Mouse (Mus musculus): ENCODE results near the gene Myh7. TPM values are rescaled to one million over a fixed set of nuclear protein-coding genes. Genes with fewer than 3 reads are reported as not detected.
"Not testable (repeated sequence)": the region's sequence is repeated elsewhere in the genome, so short reads cannot be mapped to it uniquely, and the experiment has no call there.

Myh7 gene
- polyA plus RNA-seq, 1 experiment from 2014 or later = 13.1 TPM

DNA sequence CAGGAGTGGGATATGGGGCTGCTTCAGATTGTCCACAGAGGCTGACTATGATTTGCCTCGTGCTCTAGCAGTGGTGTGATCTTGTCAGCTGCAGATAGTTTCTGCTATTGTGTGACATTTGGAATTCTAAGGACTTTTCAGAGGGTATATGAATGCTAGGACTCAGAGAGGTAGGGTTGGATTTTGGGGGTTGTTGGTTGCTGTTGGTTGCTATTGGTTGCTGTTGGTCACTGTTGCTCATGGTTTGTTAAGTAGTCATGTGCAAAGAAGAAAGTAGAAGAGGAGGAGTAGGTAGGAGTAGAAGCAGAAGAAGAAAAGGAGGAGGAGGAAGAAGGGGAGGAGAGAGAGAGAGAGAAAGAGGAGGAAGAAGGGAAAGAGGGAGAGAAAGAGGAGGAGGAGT lies 17.8 kb downstream of the Myh7 start, which contains the start of gene Gm17428:
Gm17428 (plus strand) TSS at position 301 of the 400 bp plus-strand sequence.
- no peaks in the 10 kb centered on the region for H3K4me1 ChIP-seq (ENCODE audit: control insufficient read depth, insufficient read depth, low read length)
- no peaks in the 10 kb centered on the region for H3K27me3 ChIP-seq (ENCODE audit: control insufficient read depth, insufficient read depth, low read length)
- DNase-seq (ENCODE audit: low spot score) (no peak), ATAC-seq (replicated peaks; ENCODE audit: insufficient number of reproducible peaks, low FRiP score, low TSS enrichment, low read depth) (no peak)
- H3K9me3 ChIP-seq (replicated peaks; ENCODE audit: control insufficient read depth, low read length) = no peaks in the 10 kb centered on the region
- no peaks in the 10 kb centered on the region for H3K36me3 ChIP-seq (replicated peaks; ENCODE audit: control insufficient read depth, insufficient read depth, low read depth, low read length)
- WGBS = 68% methylated on average over 1 of the region's 1 CpGs
- H3K4me3 ChIP-seq (ENCODE audit: low read depth, low read length) = no peak within 1 kb of the TSS
- H3K27ac ChIP-seq (replicated peaks; ENCODE audit: low read depth, low read length) = no peak within 1 kb of the TSS
- H3K4me2 ChIP-seq (ENCODE audit: low read depth, low read length) = no peak within 1 kb of the TSS
- no peak within 1 kb of the TSS for H3K9ac ChIP-seq (replicated peaks; ENCODE audit: low read length)

- no peaks in the 10 kb centered on the region for H3K4me1 ChIP-seq (ENCODE audit: control insufficient read depth, insufficient read depth, low read length)
- WGBS = 78% methylated on average over 6 of the region's 6 CpGs
- H3K27me3 ChIP-seq (ENCODE audit: control insufficient read depth, insufficient read depth, low read length) = no peaks in the 10 kb centered on the region
- ATAC-seq (replicated peaks; ENCODE audit: insufficient number of reproducible peaks, low FRiP score, low TSS enrichment, low read depth) (no peak), DNase-seq (ENCODE audit: low spot score) (no peak)
- H3K4me3 ChIP-seq (ENCODE audit: low read depth, low read length) = no peak overlapping the region
- H3K4me2 ChIP-seq (ENCODE audit: low read depth, low read length) = no peak overlapping the region
- H3K36me3 ChIP-seq (replicated peaks; ENCODE audit: control insufficient read depth, insufficient read depth, low read depth, low read length) = no peaks in the 10 kb centered on the region
- H3K9ac ChIP-seq (replicated peaks; ENCODE audit: low read length) = no peak overlapping the region
- H3K9me3 ChIP-seq (replicated peaks; ENCODE audit: control insufficient read depth, low read length) = no peaks in the 10 kb centered on the region
- H3K27ac ChIP-seq (replicated peaks; ENCODE audit: low read depth, low read length) = no peak overlapping the region
Measured at GRCm38 (mm10) chr14:54974068-54974791, 20.2 kb downstream of the Myh7 start.

GRCm38 (mm10) chr14:54972786-54973185 lies 21.6 kb downstream of the Myh7 start:
- ATAC-seq (replicated peaks; ENCODE audit: insufficient number of reproducible peaks, low FRiP score, low TSS enrichment, low read depth) = not testable (repeated sequence)
- 92% methylated on average over 8 of the region's 11 CpGs for WGBS

DNA sequence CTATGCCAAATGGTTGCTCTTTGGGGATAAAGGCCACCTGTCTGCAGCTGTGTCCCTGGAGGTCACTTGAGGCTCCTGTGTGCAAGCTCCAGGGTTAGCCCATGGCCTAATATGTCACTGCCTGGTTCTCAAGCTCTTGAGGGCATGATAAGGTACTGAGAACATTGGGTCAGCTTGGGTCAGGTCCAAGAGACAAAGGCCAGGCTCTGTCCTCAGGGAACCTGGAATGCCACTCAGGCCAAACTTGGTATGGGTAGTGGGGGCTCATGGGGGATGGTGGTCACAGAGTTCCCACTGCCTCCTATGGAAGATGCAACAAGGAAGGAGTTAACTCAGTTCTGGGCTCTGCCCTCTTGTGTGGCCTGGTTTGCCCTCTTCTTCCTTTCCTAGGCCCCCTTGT lies 26.1 kb downstream of the Myh7 start:
- H3K4me3 ChIP-seq (ENCODE audit: low read depth, low read length) = no peak overlapping the region

More at GRCm38 (mm10) chr14:54972786-54973185, 21.6 kb downstream of the Myh7 start:
- not testable (repeated sequence) for H3K27me3 ChIP-seq (ENCODE audit: control insufficient read depth, insufficient read depth, low read length); H3K4me1 ChIP-seq (ENCODE audit: control insufficient read depth, insufficient read depth, low read length); DNase-seq (ENCODE audit: low spot score); H3K9me3 ChIP-seq (replicated peaks; ENCODE audit: control insufficient read depth, low read length); H3K36me3 ChIP-seq (replicated peaks; ENCODE audit: control insufficient read depth, insufficient read depth, low read depth, low read length); H3K27ac ChIP-seq (replicated peaks; ENCODE audit: low read depth, low read length); H3K9ac ChIP-seq (replicated peaks; ENCODE audit: low read length); H3K4me3 ChIP-seq (ENCODE audit: low read depth, low read length); H3K4me2 ChIP-seq (ENCODE audit: low read depth, low read length)

GRCm38 (mm10) chr14:54967874-54968273 lies 26.6 kb downstream of the Myh7 start:
- no peak overlapping the region for H3K4me2 ChIP-seq (ENCODE audit: low read depth, low read length)
- H3K9me3 ChIP-seq (replicated peaks; ENCODE audit: control insufficient read depth, low read length) = no peaks in the 10 kb centered on the region
- ATAC-seq (replicated peaks; ENCODE audit: insufficient number of reproducible peaks, low FRiP score, low TSS enrichment, low read depth) (no peak), DNase-seq (ENCODE audit: low spot score) (no peak)
- no peaks in the 10 kb centered on the region for H3K36me3 ChIP-seq (replicated peaks; ENCODE audit: control insufficient read depth, insufficient read depth, low read depth, low read length)
- H3K4me1 ChIP-seq (ENCODE audit: control insufficient read depth, insufficient read depth, low read length) = no peaks in the 10 kb centered on the region
- 86% methylated on average over 3 of the region's 3 CpGs for WGBS
- no peak overlapping the region for H3K4me3 ChIP-seq (ENCODE audit: low read depth, low read length)
- no peak overlapping the region for H3K27ac ChIP-seq (replicated peaks; ENCODE audit: low read depth, low read length)
- no peaks in the 10 kb centered on the region for H3K27me3 ChIP-seq (ENCODE audit: control insufficient read depth, insufficient read depth, low read length)
- no peak overlapping the region for H3K9ac ChIP-seq (replicated peaks; ENCODE audit: low read length)

More for the DNA sequence above, 26.1 kb downstream of the Myh7 start:
- Histone ChIP-seq H3K4me2 (ENCODE audit: low read depth, low read length) (no peak overlapping the region), H3K9me3 (replicated peaks; ENCODE audit: control insufficient read depth, low read length) (no peaks in the 10 kb centered on the region), H3K9ac (replicated peaks; ENCODE audit: low read length) (no peak overlapping the region), H3K27me3 (ENCODE audit: control insufficient read depth, insufficient read depth, low read length) (no peaks in the 10 kb centered on the region), H3K27ac (replicated peaks; ENCODE audit: low read depth, low read length) (no peak overlapping the region), H3K4me1 (ENCODE audit: control insufficient read depth, insufficient read depth, low read length) (no peaks in the 10 kb centered on the region), H3K36me3 (replicated peaks; ENCODE audit: control insufficient read depth, insufficient read depth, low read depth, low read length) (no peaks in the 10 kb centered on the region)
- DNase-seq (ENCODE audit: low spot score) = no peak
- ATAC-seq (replicated peaks; ENCODE audit: insufficient number of reproducible peaks, low FRiP score, low TSS enrichment, low read depth) = no peak

- 68% methylated on average over 7 of the region's 7 CpGs for WGBS
- H3K9me3 ChIP-seq (replicated peaks; ENCODE audit: control insufficient read depth, low read length) = no peaks in the 10 kb centered on the region
- H3K27ac ChIP-seq (replicated peaks; ENCODE audit: low read depth, low read length) = no peak within 1 kb of the TSS
- H3K27me3 ChIP-seq (ENCODE audit: control insufficient read depth, insufficient read depth, low read length) = no peaks in the 10 kb centered on the region
- ATAC-seq (replicated peaks; ENCODE audit: insufficient number of reproducible peaks, low FRiP score, low TSS enrichment, low read depth) (no peak), DNase-seq (ENCODE audit: low spot score) (no peak)
- no peak within 1 kb of the TSS for H3K4me3 ChIP-seq (ENCODE audit: low read depth, low read length)
- no peak within 1 kb of the TSS for H3K4me2 ChIP-seq (ENCODE audit: low read depth, low read length)
- H3K36me3 ChIP-seq (replicated peaks; ENCODE audit: control insufficient read depth, insufficient read depth, low read depth, low read length) = no peaks in the 10 kb centered on the region
- no peaks in the 10 kb centered on the region for H3K4me1 ChIP-seq (ENCODE audit: control insufficient read depth, insufficient read depth, low read length)
- H3K9ac ChIP-seq (replicated peaks; ENCODE audit: low read length) = no peak within 1 kb of the TSS
Measured at GRCm38 (mm10) chr14:54966320-54966977, 28.0 kb downstream of the Myh7 start, which contains the start of gene Myh6. TSS of gene Myh6 (minus strand) at chr14:54966927.

DNA sequence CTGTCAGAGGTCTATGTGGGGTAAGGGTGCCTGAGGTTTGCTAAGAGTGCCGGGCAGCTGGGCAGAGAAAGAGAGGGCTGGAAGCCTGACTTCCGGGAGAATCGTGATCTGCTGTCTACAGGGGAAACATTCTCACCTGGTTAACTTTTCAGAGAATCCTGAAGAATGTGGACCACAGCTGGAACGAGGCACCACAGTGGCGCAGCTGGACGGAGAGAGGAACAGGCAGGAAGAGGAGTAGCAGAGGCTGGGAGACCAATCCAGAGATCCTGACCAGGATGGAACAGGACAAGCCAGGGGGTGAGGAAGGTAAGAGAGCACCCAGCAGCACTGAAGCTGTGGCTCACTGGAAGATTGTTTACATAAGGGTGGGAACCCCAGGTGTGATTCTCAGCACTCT lies 28.8 kb downstream of the Myh7 start:
- ATAC-seq (replicated peaks; ENCODE audit: insufficient number of reproducible peaks, low FRiP score, low TSS enrichment, low read depth) = no peak
- Histone ChIP-seq H3K4me3 (ENCODE audit: low read depth, low read length) (no peak overlapping the region), H3K9me3 (replicated peaks; ENCODE audit: control insufficient read depth, low read length) (no peaks in the 10 kb centered on the region), H3K27me3 (ENCODE audit: control insufficient read depth, insufficient read depth, low read length) (no peaks in the 10 kb centered on the region), H3K36me3 (replicated peaks; ENCODE audit: control insufficient read depth, insufficient read depth, low read depth, low read length) (no peaks in the 10 kb centered on the region), H3K9ac (replicated peaks; ENCODE audit: low read length) (no peak overlapping the region), H3K4me2 (ENCODE audit: low read depth, low read length) (no peak overlapping the region), H3K4me1 (ENCODE audit: control insufficient read depth, insufficient read depth, low read length) (no peaks in the 10 kb centered on the region), H3K27ac (replicated peaks; ENCODE audit: low read depth, low read length) (no peak overlapping the region)
- 68% methylated on average over 6 of the region's 6 CpGs for WGBS
- no peak for DNase-seq (ENCODE audit: low spot score)

GRCm38 (mm10) chr14:54965044-54965443 lies 29.4 kb downstream of the Myh7 start:
- H3K36me3 ChIP-seq (replicated peaks; ENCODE audit: control insufficient read depth, insufficient read depth, low read depth, low read length) = no peaks in the 10 kb centered on the region
- DNase-seq (ENCODE audit: low spot score) (no peak), ATAC-seq (replicated peaks; ENCODE audit: insufficient number of reproducible peaks, low FRiP score, low TSS enrichment, low read depth) (no peak)
- no peak overlapping the region for H3K4me2 ChIP-seq (ENCODE audit: low read depth, low read length)
- H3K27me3 ChIP-seq (ENCODE audit: control insufficient read depth, insufficient read depth, low read length) = no peaks in the 10 kb centered on the region
- no peak overlapping the region for H3K4me3 ChIP-seq (ENCODE audit: low read depth, low read length)
- H3K9me3 ChIP-seq (replicated peaks; ENCODE audit: control insufficient read depth, low read length) = no peaks in the 10 kb centered on the region
- H3K27ac ChIP-seq (replicated peaks; ENCODE audit: low read depth, low read length) = no peak overlapping the region
- H3K9ac ChIP-seq (replicated peaks; ENCODE audit: low read length) = no peak overlapping the region
- WGBS = 79% methylated on average over 15 of the region's 15 CpGs
- H3K4me1 ChIP-seq (ENCODE audit: control insufficient read depth, insufficient read depth, low read length) = no peaks in the 10 kb centered on the region
